Comparison of ENCODE assay signal across 8 mouse cellular contexts in the genomic region with DNA sequence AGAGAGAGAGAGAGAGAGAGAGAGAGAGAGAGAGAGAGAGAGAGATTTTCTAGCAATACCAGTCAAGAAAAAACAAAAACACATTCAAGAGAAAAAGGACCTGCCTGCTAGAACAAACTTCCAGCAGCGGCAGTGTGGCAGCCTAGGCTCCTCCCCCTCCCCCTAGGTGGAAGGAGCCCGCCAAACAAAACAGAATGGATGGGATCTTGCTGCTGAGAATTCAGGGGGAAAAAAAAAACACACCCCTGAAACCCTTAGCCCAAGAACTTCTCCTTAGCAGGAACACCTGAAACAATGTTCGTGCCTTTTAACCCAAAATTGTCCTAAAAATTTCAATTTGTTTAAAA. TPM values are rescaled to one million over a fixed set of nuclear protein-coding genes. Genes with fewer than 3 reads are reported as not detected.
DNase-seq lines count a peak whose midpoint lies in the region; ATAC-seq and TF ChIP-seq lines count a peak whose summit lies in the region.

No protein-coding gene starts in this region.

- H3K27ac ChIP-seq in lung, embryonic 16.5 days (ENCODE audit: low read length) = no peak overlapping the region
- H3K27ac ChIP-seq in forebrain, embryonic 10.5 days = peak overlapping the region; percentile 90
- H3K27ac ChIP-seq in stomach, embryonic 15.5 days = no peak overlapping the region

- H3K36me3 ChIP-seq in lung, embryonic 16.5 days (ENCODE audit: control insufficient read depth, insufficient read depth, low read length) = no peaks in the 10 kb centered on the region
- no peaks in the 10 kb centered on the region for H3K36me3 ChIP-seq in forebrain, embryonic 10.5 days (replicated peaks)
- no peaks in the 10 kb centered on the region for H3K36me3 ChIP-seq in stomach, embryonic 15.5 days

- H3K4me1 ChIP-seq in lung, embryonic 16.5 days (replicated peaks; ENCODE audit: control insufficient read depth, insufficient read depth, low read length) = no peaks in the 10 kb centered on the region
- no peaks in the 10 kb centered on the region for H3K4me1 ChIP-seq in lung, adult 2 months (ENCODE audit: control insufficient read depth, insufficient read depth, low read length)
- H3K4me1 ChIP-seq in forebrain, embryonic 10.5 days = peaks cover 28% of the 10 kb centered on the region
- 0 out of 2 replicates have a peak, but pooled peaks cover 6% of the 10 kb centered on the region for H3K4me1 ChIP-seq in stomach, embryonic 15.5 days

- ATAC-seq in lung, embryonic 16.5 days (ENCODE audit: low read depth) = 0 out of 2 replicates have a peak, but pooled peaks have one; percentile 36
- ATAC-seq in stomach, embryonic 15.5 days (ENCODE audit: insufficient read depth, low FRiP score, low read depth) = no peak

- H3K9me3 ChIP-seq in lung, embryonic 16.5 days (ENCODE audit: control insufficient read depth, low read length) = no peaks in the 10 kb centered on the region
- H3K9me3 ChIP-seq in forebrain, embryonic 10.5 days = no peaks in the 10 kb centered on the region
- H3K9me3 ChIP-seq in stomach, embryonic 15.5 days = no peaks in the 10 kb centered on the region

- peak overlapping the region; percentile 33 for H3K4me3 ChIP-seq in lung, embryonic 16.5 days (ENCODE audit: low read length)
- H3K4me3 ChIP-seq in lung, adult 2 months (replicated peaks; ENCODE audit: extremely low read depth, low read depth, low read length) = no peak overlapping the region
- H3K4me3 ChIP-seq in forebrain, embryonic 10.5 days = peak overlapping the region; percentile 49
- H3K4me3 ChIP-seq in stomach, embryonic 15.5 days (replicated peaks) = peak overlapping the region; percentile 28

- TF ChIP-seq CTCF in lung, adult 2 months (IDR thresholded peaks at IDR 0.05; ENCODE audit: insufficient read depth, low read length) = no peak

- 4% methylated on average over 3 of the region's 3 CpGs for WGBS in lung, embryonic 16.5 days
- 11% methylated on average over 3 of the region's 3 CpGs for WGBS in lung, adult 2 months
- WGBS in forebrain, embryonic 10.5 days = 4% methylated on average over 3 of the region's 3 CpGs
- 2% methylated on average over 3 of the region's 3 CpGs for WGBS in stomach, embryonic 15.5 days

- TF ChIP-seq POLR2A in lung, adult 2 months (IDR thresholded peaks at IDR 0.05; ENCODE audit: borderline replicate concordance, extremely low read depth, low read depth, low read length) = no peak

- peak overlapping the region; percentile 54 for H3K4me2 ChIP-seq in lung, embryonic 16.5 days (ENCODE audit: low read depth, low read length)
- H3K4me2 ChIP-seq in stomach, embryonic 15.5 days = peak overlapping the region; percentile 52

- H3K27me3 ChIP-seq in lung, embryonic 16.5 days (ENCODE audit: control insufficient read depth, insufficient read depth, low read depth, low read length) = no peaks in the 10 kb centered on the region
- H3K27me3 ChIP-seq in forebrain, embryonic 10.5 days (ENCODE audit: poor library complexity, severe bottlenecking) = no peaks in the 10 kb centered on the region
- no peaks in the 10 kb centered on the region for H3K27me3 ChIP-seq in stomach, embryonic 15.5 days (replicated peaks)

- no peak for DNase-seq in lung, adult 2 months
- peak; percentile 63 for DNase-seq in forebrain, embryonic 10.5 days (ENCODE audit: extremely low spot score, low spot score)
- peak; percentile 76 for DNase-seq in liver
- no peak for DNase-seq in cerebellum, adult 11-12 months
- DNase-seq in lung, postnatal 36 days = no peak
- DNase-seq in frontal cortex, adult 2 months (ENCODE audit: extremely low spot score in 1 of 2, low spot score in 1 of 2) = no peak

- peak overlapping the region; percentile 54; the same call in 1 of the 2 replicates for H3K9ac ChIP-seq in lung, embryonic 16.5 days (ENCODE audit: low read length)
- H3K9ac ChIP-seq in stomach, embryonic 15.5 days = no peak overlapping the region

RNA-seq across cellular contexts. Expression of gene Treml2, which starts 17.6 kb away (rescaled TPM):
- polyA plus RNA-seq in lung, embryonic 16.5 days (2015; fragmentation: Nextera tagmentation; extraction: Ambion mirVana) = 0.34 and 0.40 TPM in 2 replicates
- 3.0 and 6.0 TPM in 2 replicates for polyA plus RNA-seq in lung, adult 2 months (2012; rRNA removed)
- 0.42 and 0.57 TPM in 2 replicates for polyA plus RNA-seq in forebrain, embryonic 10.5 days (2016; fragmentation: Nextera tagmentation; extraction: Ambion mirVana)
- 0.30 and 0.48 TPM in 2 replicates for polyA plus RNA-seq in stomach, embryonic 15.5 days (2015; fragmentation: Nextera tagmentation; extraction: Ambion mirVana)
- polyA plus RNA-seq in frontal cortex, adult 2 months (2012; rRNA removed) = 0.29 and 0.32 TPM in 2 replicates

RNA-seq across cellular contexts. Expression of gene Treml4, which starts 17.6 kb away (rescaled TPM):
- polyA plus RNA-seq in lung, embryonic 16.5 days (2015; fragmentation: Nextera tagmentation; extraction: Ambion mirVana) = 0.31 TPM in 2 replicates
- 8.0 and 11.7 TPM in 2 replicates for polyA plus RNA-seq in lung, adult 2 months (2012; rRNA removed)
- 0.11 TPM in 1 of 2 replicates, not detected in the other for polyA plus RNA-seq in forebrain, embryonic 10.5 days (2016; fragmentation: Nextera tagmentation; extraction: Ambion mirVana)
- polyA plus RNA-seq in stomach, embryonic 15.5 days (2015; fragmentation: Nextera tagmentation; extraction: Ambion mirVana) = 1.3 TPM in 2 replicates
- 0.04 and 0.21 TPM in 2 replicates for polyA plus RNA-seq in frontal cortex, adult 2 months (2012; rRNA removed)

RNA-seq across cellular contexts. Expression of gene Trem3, which starts 34.1 kb away (rescaled TPM):
- polyA plus RNA-seq in lung, embryonic 16.5 days (2015; fragmentation: Nextera tagmentation; extraction: Ambion mirVana) = 0.29 and 0.51 TPM in 2 replicates
- 0.74 and 1.3 TPM in 2 replicates for polyA plus RNA-seq in lung, adult 2 months (2012; rRNA removed)
- not detected in 2 replicates for polyA plus RNA-seq in forebrain, embryonic 10.5 days (2016; fragmentation: Nextera tagmentation; extraction: Ambion mirVana)
- polyA plus RNA-seq in stomach, embryonic 15.5 days (2015; fragmentation: Nextera tagmentation; extraction: Ambion mirVana) = 1.1 and 1.6 TPM in 2 replicates
- 0.11 and 0.18 TPM in 2 replicates for polyA plus RNA-seq in frontal cortex, adult 2 months (2012; rRNA removed)

RNA-seq across cellular contexts. Expression of gene B430306N03Rik, which starts 34.2 kb away (rescaled TPM):
- polyA plus RNA-seq in lung, embryonic 16.5 days (2015; fragmentation: Nextera tagmentation; extraction: Ambion mirVana) = 0.34 and 0.70 TPM in 2 replicates
- polyA plus RNA-seq in lung, adult 2 months (2012; rRNA removed) = 1.0 and 1.8 TPM in 2 replicates
- polyA plus RNA-seq in forebrain, embryonic 10.5 days (2016; fragmentation: Nextera tagmentation; extraction: Ambion mirVana) = 0.06 TPM in 1 of 2 replicates, not detected in the other
- 0.68 and 0.99 TPM in 2 replicates for polyA plus RNA-seq in stomach, embryonic 15.5 days (2015; fragmentation: Nextera tagmentation; extraction: Ambion mirVana)
- polyA plus RNA-seq in frontal cortex, adult 2 months (2012; rRNA removed) = 0.12 and 0.13 TPM in 2 replicates

RNA-seq across cellular contexts. Expression of gene Trem1, which starts 49.1 kb away (rescaled TPM):
- polyA plus RNA-seq in lung, embryonic 16.5 days (2015; fragmentation: Nextera tagmentation; extraction: Ambion mirVana) = 0.20 and 0.43 TPM in 2 replicates
- 0.68 and 1.2 TPM in 2 replicates for polyA plus RNA-seq in lung, adult 2 months (2012; rRNA removed)
- not detected in 2 replicates for polyA plus RNA-seq in forebrain, embryonic 10.5 days (2016; fragmentation: Nextera tagmentation; extraction: Ambion mirVana)
- polyA plus RNA-seq in stomach, embryonic 15.5 days (2015; fragmentation: Nextera tagmentation; extraction: Ambion mirVana) = 0.34 and 0.60 TPM in 2 replicates
- not detected in 2 replicates for polyA plus RNA-seq in frontal cortex, adult 2 months (2012; rRNA removed)

Comparison
In these comparisons a context has a peak if more than half of its experiments do, and no peak if none do; other contexts are left out.
1. DNase-seq: peak in forebrain, embryonic 10.5 days (single experiment) and liver (single experiment); none in lung, adult 2 months (single experiment), cerebellum, adult 11-12 months (single experiment), lung, postnatal 36 days (single experiment) and frontal cortex, adult 2 months (0 of 2).